Mouse (Mus musculus): ENCODE data around the gene Sipa1l1.

GRCm38 (mm10) chr12:82397751-82398150 is 228.6 kb downstream of the Sipa1l1 start:
- TF ChIP-seq FLI1 (IDR thresholded peaks at IDR 0.05; ENCODE audit: low read length) (no peak), GATA1 (IDR thresholded peaks at IDR 0.05; ENCODE audit: borderline replicate concordance, low read length) (no peak)
